Mouse (Mus musculus) erythroblast, adult 5-6 weeks (primary cell): ENCODE results near the gene Rab8b. TPM values are rescaled to one million over a fixed set of nuclear protein-coding genes. Genes with fewer than 3 reads are reported as not detected.
A peak's percentile ranks its signal among the peaks of the same experiment; 100 is the strongest.
"Not testable (repeated sequence)": the region's sequence is repeated elsewhere in the genome, so short reads cannot be mapped to it uniquely, and the experiment has no call there.

ENCODE experiments used
- ATAC-seq: replicated peaks from 2 replicates; pipeline ENCODE4 v1.8.0; 2016; ENCODE audit warnings: moderate number of reproducible peaks, mild to moderate bottlenecking, moderate TSS enrichment, inconsistent platforms; ENCODE audit not compliant: poor library complexity, low FRiP score, severe bottlenecking
- total RNA-seq, 2 experiments: library from RNA; stranded (forward) in 1 of 2; stranded (reverse) in 1 of 2; fragments of 150-400 nt in 1 of 2; fragments of 200-764, 138-1000 nt in 1 of 2; gene quantifications; 2 replicates each; pipeline versions ENCODE4 v1.2.3 to v1.2.4; 2015 to 2017; ENCODE audit warnings: low replicate concordance in 2 of 2

Gene Rab8b
- total RNA-seq, 2 experiments from 2014 or later, result 41.3 to 106 TPM

DNA sequence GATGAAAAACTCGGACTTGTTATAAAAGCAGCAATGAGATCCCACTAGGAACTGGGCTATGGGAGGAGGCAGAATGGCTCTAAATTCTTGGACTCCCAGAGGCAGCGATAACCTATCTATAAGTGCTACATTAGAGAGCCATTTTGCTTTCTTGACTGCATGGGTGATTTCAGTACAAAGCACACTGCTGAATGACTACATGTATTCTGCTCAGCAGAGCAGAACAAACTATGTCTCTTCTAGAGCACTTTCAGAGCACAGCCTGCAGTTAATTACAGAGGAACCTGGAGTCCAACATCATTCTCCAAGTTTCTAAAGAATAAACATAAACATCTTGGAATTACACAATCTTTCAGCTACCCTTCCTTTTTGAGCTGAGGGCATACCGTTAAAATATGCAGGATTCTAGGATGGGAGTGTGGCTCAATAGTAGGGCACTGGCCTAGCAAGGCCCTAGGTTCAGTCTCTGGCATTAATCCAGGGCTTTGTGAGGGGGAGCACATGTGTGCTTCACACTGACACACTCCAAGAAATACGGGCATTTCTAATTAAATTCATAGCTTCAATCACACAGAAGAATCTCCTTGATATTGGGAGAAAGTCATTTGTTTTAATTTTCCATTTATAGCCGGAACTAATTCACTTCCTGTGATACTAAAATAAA lies 58.3 kb downstream of the Rab8b start:
- ATAC-seq, result no peak

DNA sequence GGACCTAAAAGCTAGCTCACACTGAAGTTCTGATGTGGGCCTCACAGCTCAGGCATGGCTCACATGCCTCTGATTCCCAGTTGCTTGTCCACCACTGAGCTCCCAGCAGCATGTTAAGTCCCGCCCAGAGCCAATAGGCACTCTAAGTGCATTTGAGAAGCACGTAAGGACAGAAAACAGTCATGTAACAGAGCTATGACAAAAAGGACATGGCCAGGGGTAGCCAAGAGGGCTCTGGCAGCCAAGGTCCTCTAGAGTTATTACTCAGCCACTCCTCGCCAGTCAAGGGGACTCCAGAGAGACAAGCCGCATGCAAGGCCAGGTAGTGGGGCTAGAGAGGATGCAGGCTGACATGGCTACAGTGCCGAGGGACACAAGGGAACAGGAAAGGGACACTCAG lies 60.0 kb downstream of the Rab8b start:
- ATAC-seq, result no peak

DNA sequence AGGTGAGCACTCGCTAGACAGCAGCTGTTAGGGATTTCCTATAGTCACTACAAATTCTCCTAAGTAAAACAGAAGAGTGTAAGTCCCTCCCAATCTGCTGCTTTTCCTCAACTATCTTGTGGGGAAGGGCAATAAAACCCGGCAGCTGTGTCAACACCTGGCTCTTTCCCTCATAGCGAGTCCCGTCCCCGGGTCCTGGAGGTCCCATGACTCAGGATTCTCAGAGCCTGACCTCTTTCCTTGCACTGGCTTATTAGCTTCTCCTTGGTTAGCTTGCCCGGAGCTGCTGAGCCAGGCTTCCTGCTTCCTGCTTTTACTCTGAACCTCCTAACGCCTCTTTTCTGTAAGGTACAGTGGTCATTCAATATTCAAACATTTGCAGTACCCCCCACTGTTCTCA lies 63.6 kb downstream of the Rab8b start:
- ATAC-seq, result no peak

DNA sequence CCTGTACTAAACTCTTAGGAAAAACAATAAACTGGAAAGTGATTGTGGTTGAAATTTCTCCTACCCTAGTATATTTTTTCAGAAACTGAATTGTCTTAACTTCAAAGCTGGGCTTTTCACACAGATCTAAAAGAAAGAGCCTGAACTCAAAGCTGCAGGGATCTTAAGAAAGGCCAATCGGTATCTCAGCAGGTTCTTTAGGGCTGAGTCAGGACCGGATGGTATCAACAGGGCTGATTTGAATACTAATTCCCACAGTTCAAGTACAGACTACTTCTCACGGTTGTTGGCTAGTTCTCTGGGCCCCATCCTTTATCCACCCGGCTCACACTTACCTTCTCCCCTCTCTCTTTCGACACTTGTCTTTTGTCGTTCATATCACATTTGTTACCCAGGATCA lies 66.9 kb downstream of the Rab8b start:
- ATAC-seq, result no peak

DNA sequence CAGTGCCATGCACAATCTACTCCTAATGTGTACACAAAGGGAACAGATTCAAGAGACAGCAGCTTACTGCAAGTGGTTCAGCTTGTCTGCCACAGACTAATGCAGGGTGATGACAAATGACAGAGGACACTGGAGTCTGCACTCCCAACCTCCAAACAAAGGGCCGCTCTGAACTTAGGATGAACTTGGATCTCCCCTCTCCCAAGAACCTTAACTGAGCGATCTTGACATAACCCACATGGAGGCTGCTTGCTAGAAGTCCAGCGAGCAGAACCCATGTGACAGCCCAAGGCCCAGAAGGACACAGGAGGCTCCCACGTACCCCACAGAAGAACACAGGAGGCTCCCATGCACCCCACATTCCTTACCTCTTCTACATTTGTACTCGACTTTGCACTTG lies 68.5 kb downstream of the Rab8b start:
- ATAC-seq, result no peak

GRCm38 (mm10) chr9:66846822-66847221 lies 72.7 kb downstream of the Rab8b start:
- no peak for ATAC-seq

DNA sequence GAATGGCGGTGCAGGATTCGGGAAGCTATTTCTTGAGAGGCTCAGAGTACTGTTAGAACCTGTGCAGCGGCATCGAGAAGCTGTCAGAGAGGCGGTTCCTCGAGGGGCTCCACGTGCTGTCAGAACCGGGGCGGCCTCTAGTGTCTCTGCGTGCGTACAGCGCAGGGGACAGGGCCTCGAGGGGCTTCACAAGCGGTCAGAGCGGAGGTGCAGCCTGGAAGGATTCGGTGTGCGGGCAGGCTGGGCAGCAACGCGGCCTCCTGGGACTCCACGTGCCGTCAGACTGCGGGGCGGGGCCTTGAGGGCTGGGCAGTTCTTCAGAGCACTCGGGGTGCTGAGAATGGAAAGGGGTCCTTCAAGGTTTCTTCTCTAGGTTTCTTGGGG lies 84.4 kb downstream of the Rab8b start:
- ATAC-seq, result peak; percentile 60

- peak; percentile 95 for ATAC-seq
Measured at GRCm38 (mm10) chr9:66834318-66835096, 85.0 kb downstream of the Rab8b start, which contains the start of gene Aph1c. TSS of gene Aph1c (minus strand) at chr9:66834726.

DNA sequence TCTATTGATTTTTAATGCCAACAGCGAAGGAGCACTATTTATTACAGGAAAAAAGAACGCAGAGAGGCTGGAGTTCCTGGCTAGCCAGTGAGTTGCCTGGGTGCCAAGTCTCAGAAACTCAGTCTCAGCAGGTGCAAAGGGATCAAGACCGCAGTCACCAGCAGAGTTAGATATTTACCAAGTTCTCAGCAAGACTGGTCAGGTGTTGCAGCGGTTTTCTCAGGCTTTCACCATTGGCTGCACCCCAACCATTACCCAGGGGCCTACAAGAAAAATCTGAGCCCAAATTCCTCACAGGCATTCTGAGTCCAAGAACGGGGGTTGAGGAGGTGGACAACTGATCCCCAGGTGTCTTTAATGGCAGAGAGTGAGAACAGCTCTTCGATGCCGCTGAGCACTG lies 85.6 kb downstream of the Rab8b start:
- ATAC-seq, result no peak

- ATAC-seq, result no peak
Measured at GRCm38 (mm10) chr9:66832366-66832908, 87.0 kb downstream of the Rab8b start.

- no peak for ATAC-seq
Measured at GRCm38 (mm10) chr9:66825990-66826389, 93.5 kb downstream of the Rab8b start.

- not testable (repeated sequence) for ATAC-seq
Measured at GRCm38 (mm10) chr9:66822255-66822654, 97.2 kb downstream of the Rab8b start.

DNA sequence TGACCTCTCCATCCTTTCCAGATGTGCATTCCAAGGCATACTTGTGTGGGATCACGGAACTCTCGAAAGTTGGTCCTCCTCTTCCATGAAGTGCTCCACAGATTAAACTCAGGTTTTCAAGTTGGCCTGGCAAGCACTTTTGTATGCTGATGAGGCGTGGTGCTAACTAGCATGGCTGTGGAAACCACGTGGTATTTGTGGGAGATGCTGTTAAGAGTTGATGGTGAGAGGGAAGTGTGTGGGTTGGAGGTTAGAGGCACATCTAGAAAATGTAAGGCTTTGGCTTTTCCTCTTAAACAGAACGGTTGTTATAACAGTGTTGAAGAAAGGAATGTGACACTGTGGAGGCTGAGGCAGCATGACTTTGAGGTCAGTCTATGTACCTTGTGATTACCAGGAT lies 98.5 kb downstream of the Rab8b start:
- ATAC-seq, result no peak

- ATAC-seq, result no peak
Measured at GRCm38 (mm10) chr9:66813392-66813791, 106.1 kb downstream of the Rab8b start.

DNA sequence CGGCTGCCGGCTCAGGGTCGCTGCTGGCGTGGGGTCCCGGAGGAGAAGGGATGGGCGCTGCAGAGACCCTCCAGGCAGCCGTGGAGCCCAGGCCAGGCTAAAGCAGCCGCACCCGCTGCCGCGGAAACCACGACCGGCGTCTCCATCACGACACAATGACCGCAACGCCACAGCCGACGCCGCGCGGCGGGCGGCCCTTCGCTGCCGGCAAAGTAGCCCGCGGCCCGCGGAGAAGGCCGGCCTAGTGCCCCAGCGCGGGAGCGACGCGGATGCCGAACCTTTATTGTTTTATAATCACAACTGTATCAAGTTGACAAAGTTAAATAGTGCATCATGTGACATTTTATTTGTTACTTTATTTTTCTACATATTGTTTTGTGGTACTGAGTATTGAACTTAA lies 113.5 kb downstream of the Rab8b start:
- not testable (repeated sequence) for ATAC-seq

DNA sequence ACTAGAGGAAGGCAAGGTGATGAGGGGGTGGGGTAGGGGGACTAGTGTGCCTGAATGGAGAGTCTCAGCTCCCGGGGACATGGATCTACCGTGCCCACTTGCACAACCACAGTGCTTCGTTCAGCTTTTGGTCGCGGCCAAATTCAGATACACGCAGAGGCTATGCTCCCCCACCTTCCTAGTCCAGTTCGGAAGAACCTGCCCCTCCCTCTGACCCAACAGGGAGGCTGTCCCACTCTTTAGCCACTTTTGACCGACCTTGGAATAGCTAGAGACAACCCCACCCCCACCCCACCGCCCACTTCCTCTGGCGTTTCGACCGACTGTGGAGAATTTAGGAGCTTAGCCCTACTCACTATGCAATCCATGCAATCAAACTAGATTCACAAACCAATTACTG lies 117.5 kb downstream of the Rab8b start:
- ATAC-seq, result 0 out of 2 replicates have a peak, but pooled peaks have one; percentile 8

- ATAC-seq, result no peak
Measured at GRCm38 (mm10) chr9:66796739-66797138, 122.7 kb downstream of the Rab8b start, which contains the start of gene Gm10647. TSS of gene Gm10647 (plus strand) at chr9:66797039.

GRCm38 (mm10) chr9:66795464-66796324 lies 123.8 kb downstream of the Rab8b start, which contains the start of gene Aph1b:
TSS of gene Aph1b (minus strand) at chr9:66795490.
- ATAC-seq, result peak; percentile 95

DNA sequence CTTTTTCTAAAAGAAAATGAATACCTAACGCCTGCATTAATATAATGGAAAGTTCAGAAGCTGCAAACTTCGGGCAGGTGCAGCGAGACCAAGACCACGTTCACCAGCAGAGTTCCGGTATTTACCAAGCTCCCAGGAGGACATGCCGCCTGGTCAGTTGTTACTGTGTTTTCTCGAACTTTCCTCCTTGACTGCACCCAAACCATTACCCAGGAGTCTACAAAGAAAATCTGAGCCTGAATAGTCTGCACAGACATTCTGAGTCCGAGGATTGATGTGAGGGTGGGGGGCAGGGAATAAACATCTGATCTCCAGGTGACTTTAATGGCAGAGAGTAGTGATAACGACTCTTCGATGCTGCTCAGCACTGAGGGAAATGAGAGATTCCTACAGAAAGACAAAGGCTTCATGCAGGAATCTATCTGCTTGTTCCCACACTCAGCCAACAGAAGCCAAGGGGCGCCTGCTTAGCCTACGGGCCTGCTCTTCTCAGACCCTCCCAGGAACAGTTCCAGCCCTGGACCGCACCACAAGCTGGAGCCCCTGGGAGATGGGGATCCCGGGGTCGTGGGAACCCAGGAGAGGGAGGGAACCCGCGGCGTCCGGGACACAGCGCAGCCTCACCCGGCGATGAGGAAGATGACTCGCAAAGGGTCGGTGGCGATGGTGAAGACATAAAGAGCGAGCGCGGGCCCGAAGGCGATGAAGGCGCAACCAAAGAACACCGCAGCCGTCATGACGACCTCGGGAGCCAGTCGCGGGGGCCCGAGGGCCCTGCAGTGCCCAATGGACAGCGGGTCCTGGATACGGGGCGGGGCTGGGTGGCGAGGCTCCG lies 124.6 kb downstream of the Rab8b start:
- ATAC-seq, result no peak
